Mouse (Mus musculus): ENCODE data around the gene Gramd1b. TPM values are rescaled to one million over a fixed set of nuclear protein-coding genes. Genes with fewer than 3 reads are reported as not detected.
A peak's percentile ranks its signal among the peaks of the same experiment; 100 is the strongest.

Gramd1b gene
- polyA plus RNA-seq, 1 experiment from 2014 or later, result 19.9 TPM

- WGBS, result 86% methylated on average over 6 of the region's 6 CpGs
- Histone ChIP-seq H3K9me3 (no peaks in the 10 kb centered on the region), H3K4me3 (no peak overlapping the region), H3K27me3 (replicated peaks) (no peaks in the 10 kb centered on the region), H3K9ac (no peak overlapping the region), H3K27ac (no peak overlapping the region), H3K36me3 (replicated peaks) (no peaks in the 10 kb centered on the region), H3K4me1 (peaks cover 4% of the 10 kb centered on the region; the same call in 1 of the 2 replicates), H3K4me2 (no peak overlapping the region)
- no peak for ATAC-seq (replicated peaks)
Observed at GRCm38 (mm10) chr9:40399359-40399932, 131.7 kb downstream of the Gramd1b start.

- H3K9me3 ChIP-seq, result no peaks in the 10 kb centered on the region
- no peak overlapping the region for H3K4me2 ChIP-seq
- peaks cover 6% of the 10 kb centered on the region for H3K4me1 ChIP-seq
- H3K36me3 ChIP-seq (replicated peaks), result no peaks in the 10 kb centered on the region
- no peaks in the 10 kb centered on the region for H3K27me3 ChIP-seq (replicated peaks)
- peak overlapping the region; percentile 73 for H3K27ac ChIP-seq
- H3K4me3 ChIP-seq, result no peak overlapping the region
- H3K9ac ChIP-seq, result no peak overlapping the region
- 59% methylated on average over 7 of the region's 7 CpGs for WGBS
- peak; percentile 6; the same call in 1 of the 2 replicates for ATAC-seq (replicated peaks)
Observed at GRCm38 (mm10) chr9:40397471-40398245, 133.5 kb downstream of the Gramd1b start.

GRCm38 (mm10) chr9:40397036-40397435, 134.1 kb downstream of the Gramd1b start:
- peak; percentile 83 for ATAC-seq (replicated peaks)
- no peaks in the 10 kb centered on the region for H3K9me3 ChIP-seq
- H3K9ac ChIP-seq, result peak overlapping the region; percentile 30; the same call in 1 of the 2 replicates
- peak overlapping the region; percentile 17 for H3K4me3 ChIP-seq
- H3K4me1 ChIP-seq, result peaks cover 13% of the 10 kb centered on the region
- H3K36me3 ChIP-seq (replicated peaks), result no peaks in the 10 kb centered on the region
- H3K4me2 ChIP-seq, result peak overlapping the region; percentile 42
- peak overlapping the region; percentile 73 for H3K27ac ChIP-seq
- no peaks in the 10 kb centered on the region for H3K27me3 ChIP-seq (replicated peaks)
- 18% methylated on average over 2 of the region's 2 CpGs for WGBS

- Histone ChIP-seq H3K27me3 (replicated peaks) (no peaks in the 10 kb centered on the region), H3K36me3 (replicated peaks) (no peaks in the 10 kb centered on the region), H3K9ac (no peak overlapping the region), H3K27ac (no peak overlapping the region), H3K4me2 (no peak overlapping the region), H3K9me3 (no peaks in the 10 kb centered on the region), H3K4me3 (no peak overlapping the region), H3K4me1 (peaks cover 21% of the 10 kb centered on the region)
- WGBS, result 88% methylated on average over 2 of the region's 2 CpGs
- ATAC-seq (replicated peaks), result no peak
Observed at GRCm38 (mm10) chr9:40396171-40396570, 135.0 kb downstream of the Gramd1b start.

GRCm38 (mm10) chr9:40391852-40392695, 139.1 kb downstream of the Gramd1b start:
- Histone ChIP-seq H3K9me3 (no peaks in the 10 kb centered on the region), H3K4me1 (peaks cover 24% of the 10 kb centered on the region), H3K36me3 (replicated peaks) (no peaks in the 10 kb centered on the region), H3K9ac (peak overlapping the region; percentile 1), H3K27me3 (replicated peaks) (no peaks in the 10 kb centered on the region), H3K4me2 (peak overlapping the region; percentile 49), H3K4me3 (peak overlapping the region; percentile 20), H3K27ac (peak overlapping the region; percentile 74)
- WGBS, result 16% methylated on average over 20 of the region's 20 CpGs
- peak; percentile 89 for ATAC-seq (replicated peaks)

GRCm38 (mm10) chr9:40391359-40391758, 139.8 kb downstream of the Gramd1b start:
- peak; percentile 37; the same call in 1 of the 2 replicates for ATAC-seq (replicated peaks)
- Histone ChIP-seq H3K9me3 (no peaks in the 10 kb centered on the region), H3K4me1 (peaks cover 20% of the 10 kb centered on the region), H3K36me3 (replicated peaks) (no peaks in the 10 kb centered on the region), H3K27me3 (replicated peaks) (no peaks in the 10 kb centered on the region), H3K9ac (peak overlapping the region; percentile 1), H3K4me2 (peak overlapping the region; percentile 49), H3K27ac (peak overlapping the region; percentile 74; the same call in 1 of the 2 replicates), H3K4me3 (no peak overlapping the region)
- whole genome bisulfite sequencing, result 71% methylated on average over 17 of the region's 17 CpGs

GRCm38 (mm10) chr9:40390904-40391303, 140.3 kb downstream of the Gramd1b start:
- no peak overlapping the region for H3K9ac ChIP-seq
- no peak overlapping the region for H3K27ac ChIP-seq
- H3K4me2 ChIP-seq, result peak overlapping the region; percentile 49; the same call in 1 of the 2 replicates
- peaks cover 20% of the 10 kb centered on the region for H3K4me1 ChIP-seq
- H3K36me3 ChIP-seq (replicated peaks), result no peaks in the 10 kb centered on the region
- 35% methylated on average over 8 of the region's 8 CpGs for WGBS
- no peaks in the 10 kb centered on the region for H3K9me3 ChIP-seq
- no peaks in the 10 kb centered on the region for H3K27me3 ChIP-seq (replicated peaks)
- no peak overlapping the region for H3K4me3 ChIP-seq
- 0 out of 2 replicates have a peak, but pooled peaks have one; percentile 27 for ATAC-seq (replicated peaks)

- H3K27me3 ChIP-seq (replicated peaks), result no peaks in the 10 kb centered on the region
Observed at GRCm38 (mm10) chr9:40390396-40390760, 140.8 kb downstream of the Gramd1b start.

GRCm38 (mm10) chr9:40389669-40390395, 141.4 kb downstream of the Gramd1b start:
- Histone ChIP-seq H3K4me3 (no peak overlapping the region), H3K9me3 (no peaks in the 10 kb centered on the region), H3K27me3 (replicated peaks) (no peaks in the 10 kb centered on the region), H3K4me1 (peaks cover 20% of the 10 kb centered on the region), H3K4me2 (no peak overlapping the region), H3K27ac (no peak overlapping the region), H3K9ac (no peak overlapping the region), H3K36me3 (replicated peaks) (no peaks in the 10 kb centered on the region)
- no peak for ATAC-seq (replicated peaks)
- WGBS, result 92% methylated on average over 8 of the region's 8 CpGs

More at GRCm38 (mm10) chr9:40390396-40390760, 140.8 kb downstream of the Gramd1b start:
- H3K4me1 ChIP-seq, result peaks cover 20% of the 10 kb centered on the region
- 96% methylated on average over 8 of the region's 8 CpGs for WGBS
- no peak for ATAC-seq (replicated peaks)
- no peak overlapping the region for H3K4me2 ChIP-seq
- no peaks in the 10 kb centered on the region for H3K9me3 ChIP-seq
- no peak overlapping the region for H3K27ac ChIP-seq
- no peak overlapping the region for H3K4me3 ChIP-seq
- H3K9ac ChIP-seq, result no peak overlapping the region
- no peaks in the 10 kb centered on the region for H3K36me3 ChIP-seq (replicated peaks)

GRCm38 (mm10) chr9:40389175-40389574, 142.0 kb downstream of the Gramd1b start:
- no peak overlapping the region for H3K27ac ChIP-seq
- no peak for ATAC-seq (replicated peaks)
- no peak overlapping the region for H3K9ac ChIP-seq
- no peak overlapping the region for H3K4me3 ChIP-seq
- no peaks in the 10 kb centered on the region for H3K9me3 ChIP-seq
- WGBS, result 86% methylated on average over 6 of the region's 6 CpGs
- H3K36me3 ChIP-seq (replicated peaks), result no peaks in the 10 kb centered on the region
- H3K4me2 ChIP-seq, result no peak overlapping the region
- no peaks in the 10 kb centered on the region for H3K27me3 ChIP-seq (replicated peaks)
- peaks cover 20% of the 10 kb centered on the region for H3K4me1 ChIP-seq

GRCm38 (mm10) chr9:40384781-40385180, 146.4 kb downstream of the Gramd1b start:
- Histone ChIP-seq H3K27ac (no peak overlapping the region), H3K27me3 (replicated peaks) (no peaks in the 10 kb centered on the region), H3K4me2 (no peak overlapping the region), H3K4me3 (no peak overlapping the region), H3K9me3 (no peaks in the 10 kb centered on the region), H3K4me1 (peaks cover 10% of the 10 kb centered on the region), H3K36me3 (replicated peaks) (no peaks in the 10 kb centered on the region), H3K9ac (no peak overlapping the region)
- ATAC-seq (replicated peaks), result no peak
- 85% methylated on average over 5 of the region's 5 CpGs for WGBS

All from midbrain, embryonic 15.5 days (tissue).